Mouse (Mus musculus) frontal cortex, postnatal 36 days (tissue): ENCODE measurements around the gene Ccdc82.

ENCODE experiments used
- DNase-seq, 2 experiments: peaks; one replicate each; pipeline ENCODE4 v3.0.0; 2022; ENCODE audit warnings: low spot score in 2 of 2

Gene Ccdc82

DNA sequence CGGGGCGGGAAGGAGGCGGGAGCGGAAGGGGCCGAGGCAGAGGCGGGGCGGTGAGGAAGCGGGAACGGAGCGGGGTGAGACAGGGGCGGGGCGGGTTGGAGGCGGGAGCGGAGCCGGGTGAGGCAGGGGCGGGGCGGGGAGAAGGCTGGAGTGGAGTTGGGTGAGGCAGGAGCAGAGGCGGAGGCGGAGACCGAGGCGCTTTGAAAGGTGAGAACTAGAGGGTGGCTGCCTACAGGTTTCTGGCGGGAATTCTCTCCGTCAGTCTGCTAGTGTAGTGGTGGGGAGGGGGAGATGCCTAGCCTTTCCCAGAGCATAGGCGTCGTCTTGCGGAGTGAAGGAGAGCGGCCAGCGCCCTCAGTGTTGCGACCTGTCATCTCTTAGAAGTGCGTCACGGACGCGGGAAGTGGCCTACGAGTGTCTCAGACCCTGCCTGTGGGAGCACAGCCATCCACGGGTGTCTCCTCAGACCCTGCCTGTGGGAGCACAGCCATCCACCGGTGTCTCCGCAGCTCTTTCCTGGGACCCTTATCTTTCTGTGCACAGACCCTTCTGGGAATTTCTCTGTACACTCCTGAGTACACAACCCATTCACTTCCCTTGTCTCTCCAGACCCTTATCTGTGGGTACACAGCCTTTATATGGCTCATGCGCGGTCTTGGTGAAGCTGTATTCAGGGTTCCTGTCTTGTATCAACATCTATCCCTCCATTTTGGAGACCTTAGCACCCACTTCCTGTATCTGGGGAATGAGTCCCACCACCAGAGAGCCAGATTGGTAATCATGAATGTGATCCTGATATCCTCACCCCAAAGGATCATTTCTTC lies at the start of gene Ccdc82:
Ccdc82 (plus strand) TSS at position 141 of the 824 bp plus-strand sequence.
- peak; percentile 58 to 73 for DNase-seq

DNA sequence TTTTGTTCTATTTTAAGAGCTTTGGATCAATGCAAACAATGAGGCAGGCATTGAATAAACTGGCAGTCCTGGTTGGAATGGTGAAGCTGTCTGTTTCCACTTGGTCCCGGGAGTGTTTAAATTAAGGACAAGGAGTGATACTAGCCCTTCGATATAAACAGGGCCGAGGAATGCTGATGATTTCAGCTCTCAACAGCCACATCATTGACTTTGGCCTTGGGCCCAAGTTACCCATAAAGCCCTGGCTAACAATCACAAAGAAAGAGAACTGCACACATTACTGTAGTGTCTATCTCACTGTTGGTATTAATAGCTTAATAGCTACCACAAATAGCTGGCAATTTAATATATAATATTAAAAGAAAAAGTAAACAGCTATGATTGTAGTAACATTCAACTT lies 46.7 kb upstream of the Ccdc82 start:
- DNase-seq = no peak

DNA sequence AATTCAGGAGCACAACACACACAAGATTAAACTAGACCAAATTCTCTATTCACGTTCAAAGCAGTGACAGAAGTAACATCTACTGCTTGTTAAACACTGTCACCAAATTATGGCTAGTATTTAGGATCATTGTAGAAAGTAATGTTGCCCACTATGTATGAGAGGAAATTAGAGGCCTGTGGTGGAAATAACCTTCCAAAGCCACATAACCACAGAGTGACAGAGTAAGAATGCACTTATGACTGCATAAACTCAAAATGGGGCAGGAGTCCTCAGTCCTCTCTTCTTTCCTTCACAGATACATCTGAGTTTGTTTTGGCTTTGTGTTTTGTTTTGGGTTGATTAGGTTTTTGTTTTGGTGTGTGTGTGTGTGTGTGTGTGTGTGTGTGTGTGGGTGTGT lies 43.6 kb upstream of the Ccdc82 start:
- DNase-seq = no peak

DNA sequence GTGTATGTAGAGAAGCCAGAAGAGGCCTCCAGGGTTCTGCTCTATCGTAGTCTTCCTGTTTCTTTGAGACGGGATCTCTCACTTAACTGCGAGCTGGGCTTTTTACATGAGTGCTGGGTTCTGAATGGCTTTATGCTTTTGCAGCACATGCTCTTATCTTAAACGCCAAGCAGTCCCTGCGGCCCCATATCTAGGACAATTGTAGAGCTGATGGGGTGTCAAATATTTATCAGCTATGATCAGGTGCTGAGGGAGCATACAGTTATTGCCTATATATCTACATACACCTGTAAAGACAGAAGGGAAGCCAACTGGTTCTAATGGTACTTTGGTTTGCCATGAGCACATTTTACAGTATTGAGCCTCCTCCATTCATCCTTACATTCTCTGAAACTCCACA lies 43.1 kb upstream of the Ccdc82 start:
- DNase-seq = no peak

GRCm38 (mm10) chr9:13206369-13206768 lies 40.4 kb upstream of the Ccdc82 start:
- no peak for DNase-seq

- no peak for DNase-seq
Observed at GRCm38 (mm10) chr9:13225872-13226271, 20.9 kb upstream of the Ccdc82 start.

DNA sequence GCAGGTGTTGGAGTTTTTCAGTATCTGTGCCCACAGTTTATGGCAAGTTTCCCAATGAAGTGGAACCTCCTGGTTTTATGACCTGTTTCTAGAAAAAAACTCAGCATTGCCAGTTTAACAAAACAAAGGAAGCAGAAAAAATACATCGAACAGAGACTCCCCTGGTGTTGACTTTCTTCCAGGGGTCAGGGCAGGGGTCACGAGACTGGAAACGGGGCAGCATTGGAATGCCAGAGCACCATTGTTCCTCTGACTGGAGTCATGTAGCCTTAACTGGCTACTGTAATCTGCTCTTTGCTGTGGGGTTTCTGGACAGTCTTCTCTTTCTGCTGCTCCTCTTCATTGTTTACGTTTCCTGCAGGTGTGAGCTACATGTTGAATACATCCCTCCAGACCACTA lies 16.2 kb upstream of the Ccdc82 start:
- DNase-seq = no peak

DNA sequence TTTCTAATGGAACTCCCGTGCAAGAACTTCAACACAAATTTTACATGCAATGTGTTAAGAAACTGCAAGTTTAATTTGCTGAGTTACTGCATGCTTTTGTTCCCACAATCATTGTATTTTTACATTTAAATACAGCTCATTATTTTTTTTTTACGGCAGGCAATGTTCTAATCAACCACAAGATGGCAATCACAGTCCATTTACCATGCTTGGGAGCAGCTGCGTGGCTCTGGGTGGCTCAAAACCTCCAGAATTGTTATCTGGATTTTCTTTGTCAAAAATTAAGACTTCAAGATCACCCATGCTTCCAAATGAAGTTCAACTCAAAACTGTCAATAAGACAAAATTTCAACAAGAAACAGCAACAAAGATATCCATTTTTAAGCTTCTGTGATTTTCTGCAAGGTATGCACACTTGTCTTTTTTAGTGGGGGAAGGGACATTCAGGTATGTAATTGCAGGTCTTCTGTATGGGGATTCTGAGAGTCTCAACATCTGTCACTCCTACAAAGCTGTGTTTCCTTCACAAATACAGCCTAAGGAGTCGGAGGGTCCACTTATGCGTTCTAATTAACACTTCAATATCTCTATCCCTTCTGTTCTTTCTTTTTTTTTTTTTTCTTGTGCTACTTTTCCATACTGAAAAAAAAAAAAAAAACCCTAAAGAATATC lies 15.1 kb upstream of the Ccdc82 start:
- DNase-seq = peak in 1 of 2 experiments; percentile 29

GRCm38 (mm10) chr9:13242321-13242720 lies 4.4 kb upstream of the Ccdc82 start:
- no peak for DNase-seq

DNA sequence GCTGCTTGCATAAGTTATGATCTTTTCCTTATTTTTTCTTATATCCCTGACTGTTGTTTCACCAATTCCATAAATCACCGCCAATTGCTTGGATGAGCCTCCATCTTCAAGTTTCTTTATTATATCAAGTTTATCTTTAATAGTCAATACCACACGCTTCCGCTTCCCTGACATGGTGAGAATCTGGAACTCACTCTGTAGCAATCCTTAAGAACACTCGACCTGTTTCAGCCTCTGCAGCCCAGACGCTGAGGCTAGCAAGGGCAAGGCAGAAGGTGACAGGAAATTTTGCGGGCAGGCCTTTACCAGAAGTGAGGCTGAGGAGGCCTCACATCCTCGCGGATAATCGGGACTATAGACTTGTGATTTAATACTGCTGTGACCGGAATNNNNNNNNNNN lies 1.3 kb upstream of the Ccdc82 start, which contains the start of gene Jrkl:
Jrkl (minus strand) TSS at position 349 of the 400 bp plus-strand sequence.
- DNase-seq = peak; percentile 26 to 33

DNA sequence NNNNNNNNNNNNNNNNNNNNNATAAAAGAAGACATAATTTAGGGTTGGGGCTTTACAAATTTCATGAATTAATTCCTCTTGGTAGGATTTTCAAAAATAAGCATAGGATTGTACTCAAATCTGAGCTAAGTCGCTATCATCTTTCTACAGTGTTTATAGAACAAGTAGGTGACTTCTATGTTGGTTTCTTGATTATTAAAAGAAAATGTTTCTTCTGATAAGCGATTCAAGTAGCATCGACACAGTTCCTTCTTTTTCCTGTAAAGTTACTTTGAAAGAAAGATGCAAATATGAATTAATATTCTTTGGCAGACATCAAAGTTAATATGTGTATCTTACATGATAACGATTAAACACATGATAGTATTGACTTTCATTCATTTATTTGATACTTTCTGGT lies 1.3 kb downstream of the Ccdc82 start:
- no peak for DNase-seq

DNA sequence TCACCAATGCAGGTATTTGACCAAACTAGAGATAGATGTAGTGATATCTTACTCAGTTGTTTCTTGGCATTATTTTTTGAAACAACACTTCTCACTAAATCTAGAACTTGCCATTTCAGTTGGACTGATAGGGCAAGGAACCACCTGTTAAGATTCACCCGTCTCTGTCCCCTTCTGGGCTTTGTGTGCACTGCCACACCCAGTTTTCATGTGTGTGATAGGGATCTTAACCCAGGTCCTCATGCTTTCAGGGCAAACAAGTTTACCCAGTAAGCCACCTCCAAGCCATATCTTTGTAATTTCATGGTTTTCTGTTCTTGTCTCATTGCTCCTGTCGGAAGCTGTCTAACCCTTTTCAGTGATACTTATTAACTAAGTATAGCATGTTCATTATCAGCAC lies 4.5 kb downstream of the Ccdc82 start:
- DNase-seq = no peak

DNA sequence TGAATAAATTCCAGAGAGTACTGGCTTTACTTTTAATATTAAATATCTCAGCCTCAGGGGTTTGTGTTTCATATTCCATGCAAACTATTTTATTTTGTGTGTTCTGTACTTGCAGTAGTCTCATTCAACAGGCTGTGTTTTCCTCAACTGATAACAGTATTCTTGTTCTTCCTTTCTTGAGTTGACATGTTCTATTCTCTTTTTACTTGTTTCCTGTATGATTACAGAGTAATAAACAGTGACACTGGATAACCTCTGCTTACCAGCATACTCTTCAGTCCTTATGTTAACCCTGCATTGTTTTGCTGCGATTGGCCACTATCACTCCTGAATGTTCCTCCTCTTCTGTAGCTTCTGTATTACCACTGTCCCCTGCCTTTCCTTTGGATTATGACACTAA lies 10.0 kb downstream of the Ccdc82 start:
- DNase-seq = no peak

- no peak for DNase-seq
Observed at GRCm38 (mm10) chr9:13258173-13258572, 11.4 kb downstream of the Ccdc82 start.

DNA sequence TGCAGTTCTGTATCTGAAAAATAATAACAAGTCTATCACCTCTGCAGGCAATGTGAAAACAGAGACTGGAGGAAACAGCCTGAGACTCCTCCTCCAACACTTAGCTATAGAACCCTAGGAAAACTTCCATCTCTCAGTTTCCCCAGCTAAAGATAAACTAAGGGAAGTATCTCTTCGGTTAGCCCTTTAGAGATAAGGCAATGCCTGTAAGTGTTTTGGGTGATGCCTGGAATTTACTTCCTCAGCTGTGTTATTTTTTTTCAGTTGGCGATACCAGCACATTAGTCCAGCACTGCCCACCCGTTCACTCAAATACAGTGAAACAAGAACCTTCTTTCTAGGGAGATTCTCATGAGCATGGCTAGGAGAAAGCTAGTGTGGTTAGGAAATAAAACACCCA lies 14.2 kb downstream of the Ccdc82 start:
- no peak for DNase-seq

- DNase-seq = no peak
Observed at GRCm38 (mm10) chr9:13273219-13273618, 26.5 kb downstream of the Ccdc82 start.

GRCm38 (mm10) chr9:13287482-13287881 lies 40.7 kb downstream of the Ccdc82 start:
- DNase-seq = no peak

DNA sequence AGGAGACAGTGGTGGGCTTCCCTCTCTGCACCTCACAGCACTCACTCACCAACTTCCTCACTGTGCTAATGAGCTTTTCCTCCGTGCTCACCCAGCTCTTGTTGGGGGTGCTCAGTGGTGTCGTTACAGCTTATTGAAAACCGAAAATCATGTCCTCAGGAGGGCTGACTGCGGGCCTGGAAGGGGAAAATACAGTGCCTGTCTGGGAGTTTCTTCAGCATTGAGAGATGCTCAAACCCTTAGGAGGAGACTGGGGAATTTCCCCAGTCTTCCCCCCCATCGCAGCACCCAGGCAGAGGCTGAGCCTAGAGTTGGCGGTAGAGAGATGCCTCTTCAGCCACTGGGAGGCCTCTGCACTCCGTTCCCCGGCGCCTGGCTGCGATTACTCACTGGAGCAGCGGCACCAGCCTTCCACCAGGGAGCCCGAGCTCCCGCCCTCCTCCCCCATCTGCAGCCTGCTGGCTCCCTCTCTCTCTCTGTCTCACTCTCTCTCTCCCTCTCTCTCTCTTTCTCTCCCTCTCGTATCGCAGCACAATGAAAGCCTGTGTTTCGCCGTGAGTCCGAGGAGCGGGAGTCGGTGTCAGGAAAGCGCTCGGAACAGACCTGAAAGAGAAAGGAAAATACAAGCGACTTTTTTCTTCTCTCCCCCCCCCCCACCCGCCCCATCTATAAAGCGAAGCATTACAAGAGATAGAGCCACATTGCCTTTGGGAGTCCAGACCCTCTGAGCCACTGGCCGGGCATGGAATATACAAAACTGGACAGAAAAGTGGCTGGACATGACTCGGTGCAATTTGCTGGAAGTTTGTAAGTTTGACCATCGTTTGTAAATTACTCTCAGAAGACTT lies 49.7 kb downstream of the Ccdc82 start:
- DNase-seq = peak; percentile 85 to 88

GRCm38 (mm10) chr9:13297122-13297667 lies 50.4 kb downstream of the Ccdc82 start:
- no peak for DNase-seq

DNA sequence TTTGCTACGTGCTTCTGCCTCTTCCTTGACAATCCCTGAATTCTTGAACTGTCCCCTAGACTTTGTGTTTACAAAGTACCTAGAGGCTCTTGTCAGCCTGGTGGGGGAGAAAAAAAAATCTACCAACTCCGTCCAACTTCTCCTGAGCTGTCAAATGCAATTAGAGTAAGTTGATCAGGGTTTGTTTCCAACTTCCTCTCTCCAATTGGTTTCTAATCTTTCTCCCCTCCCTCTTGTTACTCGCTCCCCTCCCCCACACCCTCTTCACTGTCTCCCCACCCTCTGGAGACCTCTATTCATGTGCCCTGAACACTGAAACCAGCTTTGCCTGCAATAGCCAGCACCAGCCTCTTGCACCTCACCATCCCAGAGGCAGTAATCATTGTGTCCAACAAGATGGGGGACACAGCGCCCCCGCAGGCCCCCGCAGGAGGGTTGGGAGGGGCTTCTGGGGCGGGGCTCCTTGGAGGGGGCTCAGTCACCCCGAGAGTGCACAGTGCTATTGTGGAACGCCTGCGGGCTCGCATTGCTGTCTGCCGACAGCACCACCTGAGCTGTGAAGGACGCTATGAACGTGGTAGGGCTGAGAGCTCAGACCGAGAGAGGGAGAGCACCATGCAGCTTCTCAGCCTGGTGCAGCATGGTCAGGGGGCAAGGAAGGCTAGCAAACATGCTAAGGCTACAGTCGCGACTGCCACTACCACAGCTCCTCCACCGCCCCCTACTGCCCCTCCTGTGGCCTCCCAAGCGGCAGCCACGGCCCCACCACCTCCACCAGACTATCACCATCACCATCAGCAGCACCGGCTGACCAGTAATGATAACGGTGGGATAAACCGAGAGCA lies 51.1 kb downstream of the Ccdc82 start, which contains the start of gene Maml2:
Maml2 (plus strand) TSS at position 290 of the 845 bp plus-strand sequence.
- no peak for DNase-seq

- no peak for DNase-seq
Observed at GRCm38 (mm10) chr9:13298513-13298878, 51.7 kb downstream of the Ccdc82 start.
